Mouse (Mus musculus) heart, postnatal 0 days (tissue): Measurements from ENCODE around the gene Eef1e1. TPM values are rescaled to one million over a fixed set of nuclear protein-coding genes. Genes with fewer than 3 reads are reported as not detected.

Source experiments
- ATAC-seq: fragments of 200-750 bp; cut with Nextera tagmentation; 2 replicates; pipeline ENCODE4 v1.8.0; 2017; ENCODE audit warnings: low read depth, moderate number of reproducible peaks, moderate library complexity; ENCODE audit not compliant: insufficient read depth
- DNase-seq: peaks from one replicate; pipeline ENCODE4 v3.0.0-alpha.2; 2016; ENCODE audit warnings: low spot score
- H3K27ac ChIP-seq: fragments of 300-500 bp; sonication (generic); 2 replicates; pipeline ENCODE4 v1.5.1; 2014; ENCODE audit warnings: low read depth, mild to moderate bottlenecking
- H3K27me3 ChIP-seq: fragments of 300-500 bp; sonication (generic); 2 replicates; pipeline ENCODE4 v1.6.1; 2014; ENCODE audit warnings: low read length, mixed read lengths; ENCODE audit not compliant: control insufficient read depth, insufficient read depth
- H3K36me3 ChIP-seq: fragments of 300-500 bp; sonication (generic); replicated peaks from 2 replicates; pipeline ENCODE4 v1.6.1; 2014; ENCODE audit warnings: low read length, mixed read lengths; ENCODE audit not compliant: control insufficient read depth, insufficient read depth
- H3K4me1 ChIP-seq: fragments of 300-500 bp; sonication (generic); 2 replicates; pipeline ENCODE4 v1.6.1; 2014; ENCODE audit warnings: antibody characterized with exemption; ENCODE audit not compliant: control insufficient read depth, insufficient read depth
- H3K4me2 ChIP-seq: fragments of 300-500 bp; sonication (generic); 2 replicates; pipeline ENCODE4 v1.6.1; 2014; ENCODE audit warnings: low read depth, mild to moderate bottlenecking, low read length, moderate library complexity
- H3K4me3 ChIP-seq: fragments of 300-500 bp; sonication (generic); 2 replicates; pipeline ENCODE4 v1.5.1; 2014; ENCODE audit warnings: low read depth, low read length
- H3K9ac ChIP-seq: fragments of 300-500 bp; sonication (generic); replicated peaks from 2 replicates; pipeline ENCODE4 v1.6.1; 2014; ENCODE audit warnings: low read depth, low read length, mixed read lengths
- H3K9me3 ChIP-seq: fragments of 300-500 bp; sonication (generic); replicated peaks from 2 replicates; pipeline ENCODE4 v1.6.1; 2016; ENCODE audit warnings: low read length; ENCODE audit not compliant: control insufficient read depth
- CTCF ChIP-seq: IDR thresholded peaks from 2 replicates; pipeline ENCODE4 v1.5.1; 2016; ENCODE audit warnings: antibody characterized with exemption, control low read depth, low read depth
- EP300 ChIP-seq: IDR thresholded peaks from 2 replicates; pipeline ENCODE4 v1.6.1; 2016; ENCODE audit warnings: antibody characterized with exemption, low read depth
- whole genome bisulfite sequencing: fragments of 180-500 bp; shearing (Covaris S2); extraction: QIAGEN DNeasy Blood & Tissue Kit; methylation state at CpG from one replicate; pipeline ENCODE4 v1.1.7; 2014; 5-methylcytosine and 5-hydroxymethylcytosine counted together
- polyA plus RNA-seq: library from polyadenylated mRNA; unstranded; fragments of >200 nt; fragmentation: Nextera tagmentation; extraction: Ambion mirVana; gene quantifications from 2 replicates; pipeline ENCODE4 v1.2.1, GENCODE M21; 2015
- total RNA-seq: library from RNA; depleted of rRNA; stranded (reverse); fragments of >200 nt; gene quantifications from 2 replicates; pipeline ENCODE4 v1.2.3, GENCODE M21; 2014; ENCODE audit warnings: low replicate concordance

Eef1e1 gene
- total and polyA plus RNA-seq, 2 experiments from 2014 or later: 11.0 to 21.9 TPM

DNA sequence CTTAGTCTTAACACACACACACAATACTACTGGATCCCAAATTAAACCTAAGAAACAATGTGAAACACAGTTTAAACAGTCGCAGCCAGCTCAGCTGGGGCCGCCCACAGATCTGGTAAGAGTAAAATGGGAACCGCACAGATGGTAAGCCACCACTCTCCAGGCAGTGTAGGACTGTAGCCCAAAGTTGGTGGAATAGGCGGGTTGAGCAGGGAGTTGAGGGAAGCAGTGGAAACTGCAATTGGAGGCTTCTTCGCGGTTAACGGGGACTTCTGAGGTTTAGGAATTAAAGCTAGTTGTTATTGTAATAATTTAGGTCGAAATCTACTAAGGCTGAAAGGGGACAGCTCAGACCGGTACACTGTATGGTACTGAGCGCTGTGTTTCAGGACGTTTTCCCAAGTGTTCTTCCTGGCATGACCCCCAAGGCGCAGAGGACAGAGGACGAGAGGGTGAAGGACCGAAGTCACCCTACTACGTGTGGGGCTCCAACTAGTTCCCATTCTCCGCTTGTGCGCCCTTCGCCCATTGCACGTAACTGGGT lies 24.5 kb downstream of the Eef1e1 start:
- TF ChIP-seq CTCF: no peak
- TF ChIP-seq EP300: no peak
- Histone ChIP-seq H3K9me3 (no peaks in the 10 kb centered on the region), H3K4me1 (peaks cover 4% of the 10 kb centered on the region; the same call in 1 of the 2 replicates), H3K4me2 (peak overlapping the region; percentile 84), H3K27ac (peak overlapping the region; percentile 69), H3K4me3 (peak overlapping the region; percentile 78), H3K36me3 (peaks cover 12% of the 10 kb centered on the region), H3K9ac (peak overlapping the region; percentile 57), H3K27me3 (no peaks in the 10 kb centered on the region)
- whole genome bisulfite sequencing: 0% methylated on average over 19 of the region's 19 CpGs
- ATAC-seq (peak; percentile 63; the same call in 1 of the 2 replicates), DNase-seq (no peak)

DNA sequence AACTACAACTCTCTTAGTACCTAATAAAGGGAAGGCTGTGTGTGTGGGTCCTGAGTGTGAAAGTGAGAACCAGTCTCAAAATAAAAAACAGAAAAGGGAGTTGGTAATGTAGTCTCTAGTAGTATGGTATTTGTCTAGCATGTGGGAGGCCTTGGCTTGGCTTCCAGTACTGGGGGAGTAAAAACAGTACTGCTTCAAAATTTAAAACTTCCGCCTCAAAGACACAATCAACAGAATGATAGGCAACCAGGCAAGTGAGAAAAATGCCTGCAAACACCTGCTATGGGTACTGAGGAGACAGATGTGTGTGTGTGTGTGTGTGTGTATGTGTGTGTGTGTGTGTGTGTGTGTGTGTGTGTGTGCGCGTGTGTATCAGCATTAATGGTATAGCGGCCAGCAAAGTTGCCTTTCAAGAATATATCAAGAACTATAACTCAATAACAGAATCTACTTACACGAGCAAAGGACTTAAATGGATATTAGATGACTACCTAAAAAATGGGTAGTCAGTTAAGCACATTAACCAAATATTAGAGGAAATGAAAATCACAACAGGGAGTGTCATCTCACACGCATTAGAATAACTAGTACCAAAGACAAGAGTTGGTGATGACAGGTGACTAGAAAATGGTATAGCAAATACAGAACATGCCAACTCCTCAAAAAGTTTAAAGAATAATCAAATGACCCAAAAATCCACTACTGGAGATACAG lies 25.4 kb downstream of the Eef1e1 start:
- H3K4me1 ChIP-seq: peaks cover 4% of the 10 kb centered on the region; the same call in 1 of the 2 replicates
- DNase-seq (no peak), ATAC-seq (no peak)
- no peak overlapping the region for H3K9ac ChIP-seq
- no peak overlapping the region for H3K4me3 ChIP-seq
- TF ChIP-seq CTCF (no peak), EP300 (no peak)
- peaks cover 12% of the 10 kb centered on the region for H3K36me3 ChIP-seq
- 86% methylated on average over 6 of the region's 6 CpGs for WGBS
- H3K27me3 ChIP-seq: no peaks in the 10 kb centered on the region
- H3K4me2 ChIP-seq: no peak overlapping the region
- H3K27ac ChIP-seq: no peak overlapping the region
- H3K9me3 ChIP-seq: no peaks in the 10 kb centered on the region

DNA sequence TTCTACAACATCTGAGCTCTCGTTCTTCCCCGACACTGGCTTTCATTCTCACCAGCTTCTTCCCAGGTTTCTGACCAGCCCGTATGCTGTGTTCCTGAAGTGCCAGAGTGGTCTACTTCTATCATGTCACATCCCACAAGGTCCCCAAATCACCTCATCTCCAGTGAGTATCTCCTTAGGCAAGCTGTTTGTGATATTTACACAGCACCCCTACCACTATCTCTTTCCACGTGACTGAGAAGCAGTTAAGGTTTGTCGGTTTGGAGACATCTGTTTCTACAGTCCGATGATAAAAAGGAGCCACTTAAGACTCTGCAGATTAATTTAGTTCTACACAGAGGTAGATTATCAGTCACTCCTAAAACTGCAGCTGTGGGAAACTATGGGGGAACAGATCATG lies 26.3 kb downstream of the Eef1e1 start:
- peaks cover 12% of the 10 kb centered on the region for H3K36me3 ChIP-seq
- ATAC-seq (no peak), DNase-seq (no peak)
- H3K9me3 ChIP-seq: no peaks in the 10 kb centered on the region
- WGBS: 68% methylated on average over 6 of the region's 6 CpGs
- no peak overlapping the region for H3K27ac ChIP-seq
- TF ChIP-seq EP300 (no peak), CTCF (no peak)
- H3K9ac ChIP-seq: no peak overlapping the region
- H3K27me3 ChIP-seq: no peaks in the 10 kb centered on the region
- peaks cover 4% of the 10 kb centered on the region; the same call in 1 of the 2 replicates for H3K4me1 ChIP-seq
- no peak overlapping the region for H3K4me3 ChIP-seq
- no peak overlapping the region for H3K4me2 ChIP-seq

DNA sequence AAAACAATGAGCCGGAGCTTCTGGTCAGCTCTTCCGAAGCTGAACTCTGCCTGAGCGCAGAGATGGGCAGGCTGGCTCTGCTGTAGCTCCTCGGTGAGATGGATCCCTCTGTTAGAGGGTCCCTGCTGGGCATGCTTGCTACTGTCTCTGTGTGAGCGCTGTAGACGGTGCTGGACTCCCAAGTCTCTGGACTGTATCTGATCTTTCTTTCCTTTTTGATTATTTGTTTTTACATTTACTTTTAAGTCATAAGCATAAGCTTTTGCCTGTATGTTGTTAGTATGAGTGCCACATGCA lies 32.7 kb downstream of the Eef1e1 start:
- no peak for TF ChIP-seq EP300
- no peak for TF ChIP-seq CTCF
- H3K9me3 ChIP-seq: no peaks in the 10 kb centered on the region
- 35% methylated on average over 6 of the region's 6 CpGs for WGBS
- no peak overlapping the region for H3K4me3 ChIP-seq
- peaks cover 20% of the 10 kb centered on the region for H3K36me3 ChIP-seq
- H3K9ac ChIP-seq: no peak overlapping the region
- no peak overlapping the region for H3K4me2 ChIP-seq
- H3K4me1 ChIP-seq: 0 out of 2 replicates have a peak, but pooled peaks cover 8% of the 10 kb centered on the region
- no peak for DNase-seq
- peak overlapping the region; percentile 2; the same call in 1 of the 2 replicates for H3K27ac ChIP-seq
- H3K27me3 ChIP-seq: no peaks in the 10 kb centered on the region
- no peak for ATAC-seq

DNA sequence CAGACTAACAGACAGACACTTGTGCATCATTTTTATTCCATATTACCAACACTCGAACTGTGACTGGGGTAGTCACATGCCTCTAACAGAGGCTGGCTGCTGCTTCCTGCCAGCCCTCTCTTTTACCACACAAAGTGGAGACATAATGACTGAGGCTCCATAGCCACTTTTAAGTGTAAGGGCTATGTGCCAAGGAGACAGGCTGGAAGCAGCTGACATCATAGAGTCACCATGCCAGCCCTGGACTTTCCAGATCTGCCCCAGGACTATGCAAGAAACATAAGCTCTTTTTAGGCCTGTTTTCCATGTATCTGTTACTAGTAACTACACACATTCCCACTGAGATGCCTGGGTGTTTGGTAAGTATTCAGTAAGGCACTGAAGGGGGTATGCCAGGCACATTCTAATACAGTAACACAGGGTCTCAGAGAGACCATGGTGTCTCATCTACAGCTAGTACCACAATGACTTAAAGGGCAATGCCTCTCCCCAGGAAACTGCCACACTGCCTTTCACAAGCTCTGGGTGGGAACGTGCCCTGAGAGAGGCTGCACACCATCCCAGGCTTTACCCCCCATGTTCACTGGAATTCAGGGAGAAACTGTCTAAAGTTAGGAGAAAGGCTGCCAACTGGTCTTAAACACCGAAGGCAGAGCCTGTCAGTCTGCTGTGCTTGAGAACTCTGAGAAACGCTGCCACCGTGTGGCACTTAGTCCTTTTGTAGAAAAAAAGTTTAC lies 33.2 kb downstream of the Eef1e1 start:
- no peak overlapping the region for H3K4me2 ChIP-seq
- H3K36me3 ChIP-seq: peaks cover 17% of the 10 kb centered on the region
- H3K9ac ChIP-seq: no peak overlapping the region
- no peaks in the 10 kb centered on the region for H3K27me3 ChIP-seq
- H3K27ac ChIP-seq: peak overlapping the region; percentile 2; the same call in 1 of the 2 replicates
- H3K4me1 ChIP-seq: 0 out of 2 replicates have a peak, but pooled peaks cover 8% of the 10 kb centered on the region
- WGBS: 21% methylated on average over 5 of the region's 5 CpGs
- no peak overlapping the region for H3K4me3 ChIP-seq
- peak; percentile 46 for DNase-seq
- TF ChIP-seq CTCF (peak; percentile 46), EP300 (no peak)
- peak; percentile 39 for ATAC-seq
- no peaks in the 10 kb centered on the region for H3K9me3 ChIP-seq
